Mouse (Mus musculus) effector memory CD4-positive, alpha-beta T cell, adult 5 months (primary cell): Measurements from ENCODE around the gene Rps27. TPM values are rescaled to one million over a fixed set of nuclear protein-coding genes. Genes with fewer than 3 reads are reported as not detected.

ENCODE experiments used
- polyA plus RNA-seq: library from polyadenylated mRNA; unstranded; fragments of 100-300 nt; shearing (Covaris generic); gene quantifications from one replicate; pipeline ENCODE4 v1.2.1, GENCODE M21; 2017

The Rps27 gene
- 3,522 TPM for polyA plus RNA-seq

DNA sequence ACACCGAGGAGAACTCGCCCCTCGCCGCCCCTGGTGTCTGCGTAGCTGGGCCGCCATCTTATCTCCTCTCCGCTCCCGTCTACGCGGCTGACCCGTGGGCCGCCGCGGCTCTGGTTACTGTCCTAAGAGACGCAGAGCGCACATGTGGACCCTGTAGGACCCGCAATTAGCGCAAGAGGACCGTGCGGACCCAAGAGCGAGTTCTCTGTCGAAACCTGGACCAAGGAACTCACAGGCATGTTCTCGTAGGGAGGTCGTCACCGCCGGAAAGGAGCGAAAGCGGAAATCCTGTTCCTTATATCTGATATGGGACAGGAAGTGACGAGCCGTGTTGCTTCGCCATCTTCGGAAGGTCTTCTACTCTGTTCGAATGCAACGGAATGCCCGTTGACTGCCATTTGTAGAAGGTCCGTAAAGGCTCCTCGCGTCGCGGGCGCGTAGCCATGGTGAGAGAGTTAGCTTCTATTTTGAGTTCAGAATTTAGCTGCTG lies at the start of gene Rps27, which contains the start of gene Rab13:
TSS of gene Rps27 (minus strand) at position 275 of the 490 bp plus-strand sequence.
TSS of gene Rab13 (plus strand) at position 319 of the 490 bp plus-strand sequence.

DNA sequence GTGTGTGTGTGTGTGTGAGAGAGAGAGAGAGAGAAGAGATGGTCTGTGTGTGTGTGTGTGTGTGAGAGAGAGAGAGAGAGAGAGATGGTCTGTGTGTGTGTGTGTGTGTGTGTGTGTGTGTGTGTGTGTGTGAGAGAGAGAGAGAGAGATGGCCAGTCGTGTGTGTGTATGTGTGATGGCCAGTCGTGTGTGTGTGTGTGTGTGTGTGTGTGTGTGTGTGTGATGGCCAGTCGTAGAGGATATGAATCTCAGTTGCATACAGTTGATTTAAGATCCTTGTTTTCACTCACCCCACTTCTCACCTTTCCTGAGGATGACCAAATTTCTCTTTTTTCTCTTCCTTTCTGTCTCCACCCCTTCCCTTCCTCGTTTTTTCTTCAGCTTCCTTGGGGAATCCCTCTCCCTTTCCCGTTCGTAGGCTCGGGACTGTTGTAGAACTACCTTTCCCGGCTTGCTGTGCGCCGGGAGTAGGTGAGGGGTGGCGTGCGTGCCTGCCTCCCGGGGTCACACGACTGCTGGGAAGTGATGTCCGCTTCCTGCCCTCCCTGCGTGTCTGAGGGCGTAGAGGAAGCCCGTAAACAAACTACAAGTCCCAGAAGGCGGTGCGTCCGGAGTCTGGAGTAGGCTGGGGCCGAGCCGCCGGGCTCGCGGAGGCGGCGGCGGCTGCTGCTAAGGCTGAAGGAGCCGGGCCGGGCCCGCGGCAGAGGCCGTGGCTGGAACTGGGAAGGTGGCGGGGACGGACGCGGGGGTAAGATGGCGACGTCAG lies 40.4 kb upstream of the Rps27 start, which contains the start of gene Crtc2:
TSS of gene Crtc2 (plus strand) at position 511 of the 766 bp plus-strand sequence.

DNA sequence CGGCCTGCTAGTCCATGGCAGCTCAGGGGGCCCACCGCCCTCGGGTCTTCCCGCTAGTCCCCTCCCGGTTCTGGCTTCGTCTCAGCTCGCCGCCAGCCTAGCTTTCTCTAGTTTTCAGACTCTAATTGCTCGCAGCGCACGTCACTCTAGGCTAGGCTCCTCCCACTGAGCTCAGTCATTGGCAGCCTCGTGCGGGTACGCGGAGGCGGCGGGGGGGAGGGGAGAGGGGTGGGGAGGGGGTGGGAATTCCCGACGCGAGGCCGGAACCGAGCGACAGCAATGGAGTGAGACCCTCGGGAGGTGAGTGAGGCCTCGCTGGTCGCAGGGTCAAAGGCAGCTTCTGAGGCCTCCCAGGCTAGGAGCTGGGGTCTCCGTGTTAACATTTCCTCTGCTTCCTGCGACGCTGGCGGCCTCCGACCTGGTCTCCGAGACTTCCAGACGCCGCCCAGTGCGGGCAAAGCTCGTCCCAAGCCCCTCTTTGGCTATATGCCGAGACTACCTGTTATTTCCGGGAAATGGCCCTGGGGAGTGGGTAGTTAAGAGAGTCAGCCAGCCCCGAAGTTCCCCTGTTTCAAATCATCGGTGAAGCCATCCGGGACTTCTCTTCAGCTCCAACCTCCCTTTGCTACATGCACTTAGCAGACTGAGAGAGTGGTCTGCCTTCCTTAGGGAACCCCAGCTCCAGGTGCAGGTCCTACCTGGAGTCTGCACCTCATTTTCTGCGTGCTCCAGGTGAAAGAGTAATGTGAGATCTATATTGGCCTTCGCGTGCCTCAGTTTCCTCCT lies 34.7 kb upstream of the Rps27 start, which contains the start of gene Slc39a1:
TSS of gene Slc39a1 (plus strand) at position 213 of the 786 bp plus-strand sequence.

DNA sequence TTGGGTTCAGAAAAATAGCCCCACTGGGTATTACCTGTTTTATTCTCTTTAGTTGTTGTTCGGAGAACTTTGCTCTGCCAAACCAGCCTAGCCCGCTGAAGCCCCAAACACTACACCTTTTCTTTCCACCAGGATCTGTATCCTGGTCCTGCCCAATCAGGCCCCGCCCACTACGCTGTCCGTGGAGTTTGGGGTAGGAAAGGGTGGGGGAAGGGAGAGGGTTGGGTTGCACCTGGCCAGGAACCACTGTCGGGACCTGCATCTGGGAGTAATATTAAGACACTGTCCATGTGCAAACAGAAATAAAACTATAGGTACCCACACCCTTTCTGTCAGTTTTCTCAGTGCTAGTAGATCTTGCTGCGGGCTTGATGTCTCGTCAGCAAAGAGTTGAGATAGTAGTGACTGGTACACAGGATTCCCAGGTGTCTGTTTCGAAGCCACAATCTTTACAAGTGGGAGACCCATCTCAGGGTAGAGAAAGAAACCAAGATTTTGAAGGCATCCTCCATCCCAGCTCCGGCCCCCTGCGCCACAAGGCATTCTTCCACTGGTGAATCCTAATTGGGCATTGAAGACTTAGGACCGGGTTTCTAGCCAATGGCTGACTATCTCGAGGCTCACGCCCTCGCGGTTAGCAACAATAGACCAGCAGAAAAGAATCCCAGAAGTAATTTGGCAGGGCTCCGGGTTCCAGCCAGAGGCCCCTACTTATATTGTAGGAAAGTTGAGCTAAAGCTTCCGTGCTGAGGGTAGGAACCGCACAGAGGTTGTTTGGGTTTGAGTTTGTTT lies 29.7 kb upstream of the Rps27 start, which contains the start of gene Creb3l4:
TSS of gene Creb3l4 (minus strand) at position 529 of the 792 bp plus-strand sequence.

DNA sequence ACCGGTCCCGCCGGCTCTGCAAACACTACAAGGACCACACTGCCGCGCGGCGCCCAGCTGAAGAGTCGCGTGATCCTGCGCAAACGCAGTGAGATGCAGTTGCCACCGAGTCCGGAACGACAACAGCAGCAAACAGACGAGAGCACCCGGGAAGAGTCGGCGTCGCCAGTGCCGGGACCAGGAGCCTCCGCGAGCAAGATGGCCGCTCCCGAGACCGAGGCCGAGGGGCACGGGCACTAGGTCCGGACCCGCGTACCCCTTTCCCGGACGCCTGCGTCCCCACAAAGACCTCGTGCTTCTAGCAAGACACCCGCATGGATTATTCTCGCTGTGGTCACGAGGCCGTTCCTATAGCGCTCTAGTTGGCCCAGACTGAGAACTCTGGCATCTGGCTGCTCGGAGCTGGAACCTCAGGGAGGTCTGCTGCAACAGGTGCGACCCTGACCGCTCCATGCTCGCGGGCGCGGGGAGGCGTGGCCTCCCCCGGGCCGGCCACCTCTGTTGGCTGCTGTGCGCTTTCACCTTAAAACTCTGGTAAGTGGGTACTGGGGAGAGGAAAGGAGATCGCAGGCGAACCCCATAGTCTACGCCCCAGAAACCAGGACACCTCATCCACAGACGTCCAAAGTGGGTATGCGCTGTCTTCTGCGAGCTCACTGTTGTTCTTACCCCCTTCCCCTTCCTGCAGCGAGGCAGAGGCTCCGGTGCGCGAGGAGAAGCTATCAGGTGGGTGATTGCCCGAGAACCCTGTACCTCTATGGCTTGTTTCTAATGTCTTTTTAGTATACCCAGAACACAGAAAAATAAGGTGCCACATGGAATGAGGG lies 18.3 kb upstream of the Rps27 start, which contains the start of gene Jtb:
TSS of gene Jtb (plus strand) at position 91 of the 827 bp plus-strand sequence.

Other genes with a start within 250 kb of the Rps27 start
- 94.5 TPM for gene Hax1, start 214.9 kb downstream of the Rps27 start, polyA plus RNA-seq
- 134 TPM for gene 4933434E20Rik, start 162.0 kb downstream of the Rps27 start, polyA plus RNA-seq
- 194 TPM for gene Ubap2l, start 161.0 kb downstream of the Rps27 start, polyA plus RNA-seq
- gene Tpm3, start 141.0 kb downstream of the Rps27 start, polyA plus RNA-seq = 866 TPM
- gene Nup210l, start 109.5 kb downstream of the Rps27 start, polyA plus RNA-seq = 0.19 TPM
- gene Rab13, start within 50 bp of the Rps27 start, polyA plus RNA-seq = 0.42 TPM
- gene Jtb, start 17.9 kb upstream of the Rps27 start, polyA plus RNA-seq = 130 TPM
- not detected for gene Creb3l4, start 29.9 kb upstream of the Rps27 start, polyA plus RNA-seq
- gene Slc39a1, start 34.5 kb upstream of the Rps27 start, polyA plus RNA-seq = 1.9 TPM
- gene Crtc2, start 40.5 kb upstream of the Rps27 start, polyA plus RNA-seq = 116 TPM
- 34.1 TPM for gene Dennd4b, start 51.5 kb upstream of the Rps27 start, polyA plus RNA-seq
- 11.9 TPM for gene Gatad2b, start 79.5 kb upstream of the Rps27 start, polyA plus RNA-seq
- gene Slc27a3, start 176.3 kb upstream of the Rps27 start, polyA plus RNA-seq = not detected
- 18.6 TPM for gene Ints3, start 220.0 kb upstream of the Rps27 start, polyA plus RNA-seq